Mouse (Mus musculus): ENCODE measurements around the gene Adra2c. TPM values are rescaled to one million over a fixed set of nuclear protein-coding genes. Genes with fewer than 3 reads are reported as not detected.

Adra2c gene
- polyA plus RNA-seq, 1 experiment from 2014 or later, result 0.67 TPM

- H3K4me1 ChIP-seq (replicated peaks; ENCODE audit: control insufficient read depth, insufficient read depth, low read length), result no peaks in the 10 kb centered on the region
- no peak overlapping the region for H3K9ac ChIP-seq
- DNase-seq (ENCODE audit: low spot score) (peak; percentile 63), ATAC-seq (ENCODE audit: low FRiP score) (no peak)
- H3K9me3 ChIP-seq (ENCODE audit: control insufficient read depth, low read length), result no peaks in the 10 kb centered on the region
- H3K4me2 ChIP-seq (replicated peaks), result no peak overlapping the region
- H3K36me3 ChIP-seq (replicated peaks; ENCODE audit: control insufficient read depth, insufficient read depth), result no peaks in the 10 kb centered on the region
- no peak overlapping the region for H3K27ac ChIP-seq
- no peaks in the 10 kb centered on the region for H3K27me3 ChIP-seq (ENCODE audit: control insufficient read depth, insufficient read depth, low read length)
- H3K4me3 ChIP-seq (replicated peaks; ENCODE audit: low read length), result no peak overlapping the region
- 70% methylated on average over 2 of the region's 2 CpGs for WGBS
These were observed 42.5 kb downstream of the Adra2c start for GRCm38 (mm10) chr5:35320650-35321049.

- no peak for ATAC-seq (ENCODE audit: low FRiP score)
- no peak for DNase-seq (ENCODE audit: low spot score)
- Histone ChIP-seq H3K4me3 (replicated peaks; ENCODE audit: low read length) (no peak overlapping the region), H3K4me2 (replicated peaks) (no peak overlapping the region), H3K36me3 (replicated peaks; ENCODE audit: control insufficient read depth, insufficient read depth) (no peaks in the 10 kb centered on the region), H3K9me3 (ENCODE audit: control insufficient read depth, low read length) (no peaks in the 10 kb centered on the region), H3K27ac (no peak overlapping the region), H3K9ac (no peak overlapping the region), H3K4me1 (replicated peaks; ENCODE audit: control insufficient read depth, insufficient read depth, low read length) (no peaks in the 10 kb centered on the region; the same call in 1 of the 2 replicates), H3K27me3 (ENCODE audit: control insufficient read depth, insufficient read depth, low read length) (no peaks in the 10 kb centered on the region)
- 50% methylated on average over 4 of the region's 4 CpGs for WGBS
These were observed 52.7 kb downstream of the Adra2c start for GRCm38 (mm10) chr5:35330822-35331221.

Other genes starting within 250 kb of the Adra2c start
- 0.48 and 0.72 TPM in 2 replicates for gene Hgfac, start 236.8 kb upstream of the Adra2c start, polyA plus RNA-seq (2014; fragmentation: Nextera tagmentation; extraction: Ambion mirVana)
- 5.5 and 7.1 TPM in 2 replicates for gene Dok7, start 221.6 kb upstream of the Adra2c start, polyA plus RNA-seq (2014; fragmentation: Nextera tagmentation; extraction: Ambion mirVana)
- 150 and 160 TPM in 2 replicates for gene Lrpap1, start 172.6 kb upstream of the Adra2c start, polyA plus RNA-seq (2014; fragmentation: Nextera tagmentation; extraction: Ambion mirVana)
- 0.26 TPM in 1 of 2 replicates, not detected in the other for gene Hmx1, start 110.8 kb downstream of the Adra2c start, polyA plus RNA-seq (2014; fragmentation: Nextera tagmentation; extraction: Ambion mirVana)
- 0.80 and 1.0 TPM in 2 replicates for gene Cpz, start 247.4 kb downstream of the Adra2c start, polyA plus RNA-seq (2014; fragmentation: Nextera tagmentation; extraction: Ambion mirVana)

Data from hindbrain, embryonic 14.5 days (tissue).